Mouse (Mus musculus) neural tube, embryonic 13.5 days (tissue): Measurements from ENCODE around the gene Shq1. TPM values are rescaled to one million over a fixed set of nuclear protein-coding genes. Genes with fewer than 3 reads are reported as not detected.
A peak's percentile ranks its signal among the peaks of the same experiment; 100 is the strongest.

Source experiments
- ATAC-seq: fragments of 200-750 bp; cut with Nextera tagmentation; 2 replicates; pipeline ENCODE4 v1.8.0; 2017; ENCODE audit warnings: low read depth, mild to moderate bottlenecking, moderate TSS enrichment, moderate library complexity
- H3K27ac ChIP-seq: fragments of 300-500 bp; sonication (generic); replicated peaks from 2 replicates; pipeline ENCODE4 v1.5.1; 2015; ENCODE audit warnings: moderate library complexity, mild to moderate bottlenecking, inconsistent platforms
- H3K27me3 ChIP-seq: fragments of 300-500 bp; sonication (generic); 2 replicates; pipeline ENCODE4 v1.6.1; 2015; ENCODE audit warnings: mild to moderate bottlenecking, inconsistent platforms
- H3K36me3 ChIP-seq: fragments of 300-500 bp; sonication (generic); 2 replicates; pipeline ENCODE4 v1.6.1; 2015; ENCODE audit warnings: mild to moderate bottlenecking, inconsistent platforms
- H3K4me1 ChIP-seq: fragments of 300-500 bp; sonication (generic); replicated peaks from 2 replicates; pipeline ENCODE4 v1.6.1; 2015; ENCODE audit warnings: inconsistent platforms
- H3K4me2 ChIP-seq: fragments of 300-500 bp; sonication (generic); 2 replicates; pipeline ENCODE4 v1.6.1; 2015; ENCODE audit warnings: inconsistent platforms, mild to moderate bottlenecking, moderate library complexity
- H3K4me3 ChIP-seq: fragments of 300-500 bp; sonication (generic); 2 replicates; pipeline ENCODE4 v1.5.1; 2015; ENCODE audit warnings: mild to moderate bottlenecking, inconsistent platforms
- H3K9ac ChIP-seq: fragments of 300-500 bp; sonication (generic); 2 replicates; pipeline ENCODE4 v1.6.1; 2015; ENCODE audit warnings: moderate library complexity, mild to moderate bottlenecking, inconsistent platforms
- H3K9me3 ChIP-seq: fragments of 300-500 bp; sonication (generic); 2 replicates; pipeline ENCODE4 v1.6.1; 2016; ENCODE audit warnings: inconsistent platforms
- WGBS: fragments of 180-500 bp; shearing (Covaris S2); methylation state at CpG from one replicate; pipeline ENCODE4 v1.1.7; 2015; 5-methylcytosine and 5-hydroxymethylcytosine counted together
- polyA plus RNA-seq: library from polyadenylated mRNA; unstranded; fragments of >200 nt; fragmentation: Nextera tagmentation; extraction: Ambion mirVana; gene quantifications from 2 replicates; pipeline ENCODE4 v1.2.1, GENCODE M21; 2015

The Shq1 gene
- polyA plus RNA-seq, 1 experiment from 2014 or later, result 9.8 TPM

DNA sequence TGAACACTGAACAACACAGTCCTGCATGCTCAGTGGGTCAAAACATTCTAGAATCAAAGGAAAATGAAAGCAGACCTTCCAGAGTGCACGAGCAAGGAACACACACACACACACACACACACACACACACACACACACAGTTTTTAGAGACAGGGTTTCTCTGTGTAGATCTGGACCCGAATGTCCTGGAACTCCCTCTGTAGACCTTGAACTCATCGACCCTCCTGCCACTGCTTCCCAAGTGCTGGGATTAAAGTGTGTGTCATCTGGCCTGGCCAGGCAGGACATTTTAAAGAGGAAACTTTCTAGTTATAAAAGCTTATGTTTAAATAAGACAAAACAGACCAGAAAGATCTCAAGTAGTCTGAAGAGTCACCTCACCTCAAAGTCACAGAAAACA lies 82.1 kb downstream of the Shq1 start:
- H3K27me3 ChIP-seq, result no peaks in the 10 kb centered on the region
- 88% methylated on average over 3 of the region's 3 CpGs for WGBS
- no peak for ATAC-seq
- H3K9ac ChIP-seq, result no peak overlapping the region
- no peak overlapping the region for H3K27ac ChIP-seq
- H3K4me2 ChIP-seq, result no peak overlapping the region
- no peak overlapping the region for H3K4me3 ChIP-seq
- H3K36me3 ChIP-seq, result no peaks in the 10 kb centered on the region
- no peaks in the 10 kb centered on the region for H3K9me3 ChIP-seq
- peaks cover 10% of the 10 kb centered on the region for H3K4me1 ChIP-seq

DNA sequence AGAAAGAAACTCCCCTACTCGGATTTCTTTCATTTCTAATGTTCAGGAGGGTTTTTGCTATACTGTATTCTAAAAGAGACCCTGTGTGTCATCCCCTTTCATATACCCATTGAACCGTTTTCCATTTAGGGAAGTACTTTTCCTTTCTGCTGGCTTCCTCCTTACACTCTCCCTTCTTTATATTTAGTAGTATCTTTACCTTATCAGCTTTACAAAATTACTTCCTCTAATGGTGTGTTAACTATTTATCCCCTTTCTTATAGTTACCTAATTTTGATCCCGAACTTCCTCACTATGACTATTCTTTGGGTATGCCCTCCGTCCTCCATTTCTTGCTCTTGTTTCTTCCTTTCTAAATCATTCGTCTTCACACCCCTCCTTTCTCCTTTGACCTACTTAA lies 84.2 kb downstream of the Shq1 start:
- peaks cover 7% of the 10 kb centered on the region for H3K4me1 ChIP-seq
- WGBS, result 94% methylated on average over 5 of the region's 5 CpGs
- no peaks in the 10 kb centered on the region for H3K36me3 ChIP-seq
- ATAC-seq, result no peak
- no peak overlapping the region for H3K9ac ChIP-seq
- no peaks in the 10 kb centered on the region for H3K27me3 ChIP-seq
- H3K4me3 ChIP-seq, result no peak overlapping the region
- no peaks in the 10 kb centered on the region for H3K9me3 ChIP-seq
- no peak overlapping the region for H3K4me2 ChIP-seq
- no peak overlapping the region for H3K27ac ChIP-seq

DNA sequence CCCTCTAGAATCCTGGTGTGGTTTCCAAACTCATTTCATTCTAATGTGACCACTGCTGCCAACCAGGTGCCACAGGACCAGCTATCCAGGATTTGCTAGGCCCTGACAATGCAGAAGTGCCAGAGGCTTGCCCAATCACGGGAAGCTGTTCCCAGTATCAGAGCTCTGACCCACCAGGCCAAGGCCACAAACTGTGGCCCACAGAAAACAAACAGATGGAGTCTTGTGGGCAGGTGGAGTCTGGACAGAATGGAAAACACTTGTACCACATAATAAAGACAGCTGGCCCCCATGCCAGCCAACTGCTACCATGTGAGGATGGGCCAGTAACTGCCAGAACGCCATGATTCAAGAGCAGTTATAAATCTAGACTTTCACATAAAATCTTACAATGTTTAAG lies 89.0 kb downstream of the Shq1 start:
- no peaks in the 10 kb centered on the region for H3K27me3 ChIP-seq
- no peak overlapping the region for H3K4me3 ChIP-seq
- 65% methylated on average over 2 of the region's 2 CpGs for WGBS
- H3K4me1 ChIP-seq, result peaks cover 13% of the 10 kb centered on the region
- H3K36me3 ChIP-seq, result no peaks in the 10 kb centered on the region
- no peak overlapping the region for H3K4me2 ChIP-seq
- ATAC-seq, result no peak
- H3K9me3 ChIP-seq, result no peaks in the 10 kb centered on the region
- no peak overlapping the region for H3K9ac ChIP-seq
- no peak overlapping the region for H3K27ac ChIP-seq

DNA sequence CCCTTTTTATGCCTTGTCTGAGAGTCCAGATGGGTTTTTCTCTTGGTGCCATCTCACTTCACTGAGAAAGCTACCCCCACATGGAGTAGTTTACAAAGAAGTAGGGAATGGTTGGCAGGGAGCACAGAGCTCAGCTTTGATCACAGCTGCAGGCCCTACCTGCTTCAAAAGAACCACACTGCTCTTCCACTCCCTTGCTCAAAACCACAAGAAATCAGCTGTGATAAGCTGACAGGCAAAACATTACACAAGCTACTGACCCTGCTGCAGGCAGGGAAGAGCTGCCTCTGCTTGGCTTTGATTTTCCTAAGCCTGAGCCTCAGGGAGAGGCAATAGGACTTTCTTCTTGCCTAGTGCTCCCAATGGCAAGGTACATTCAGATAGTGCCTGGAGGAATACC lies 89.9 kb downstream of the Shq1 start:
- H3K36me3 ChIP-seq, result no peaks in the 10 kb centered on the region
- no peak overlapping the region for H3K4me2 ChIP-seq
- peaks cover 13% of the 10 kb centered on the region for H3K4me1 ChIP-seq
- no peaks in the 10 kb centered on the region for H3K9me3 ChIP-seq
- no peaks in the 10 kb centered on the region for H3K27me3 ChIP-seq
- no peak overlapping the region for H3K9ac ChIP-seq
- no peak overlapping the region for H3K27ac ChIP-seq
- no peak for ATAC-seq
- H3K4me3 ChIP-seq, result no peak overlapping the region

DNA sequence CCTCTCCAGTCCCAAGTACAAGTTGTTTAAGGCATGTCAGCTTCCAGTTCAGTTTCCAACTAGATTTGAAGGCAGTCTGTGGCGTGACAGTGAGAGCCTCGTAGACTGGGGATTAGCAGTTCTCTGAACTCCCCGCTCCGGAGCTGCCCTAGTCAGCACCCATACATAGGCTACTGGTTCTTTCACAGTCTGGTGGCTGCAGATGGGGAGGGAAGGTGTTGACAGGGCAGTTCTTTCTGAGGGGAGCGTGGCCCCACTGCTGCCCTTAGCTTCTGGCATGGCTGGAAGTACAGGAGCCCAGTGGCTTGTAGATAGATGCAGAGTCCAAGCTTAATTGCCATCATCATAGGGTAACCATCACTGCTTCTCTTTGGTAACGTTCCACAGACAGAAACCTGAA lies 93.4 kb downstream of the Shq1 start:
- Histone ChIP-seq H3K27ac (no peak overlapping the region), H3K4me3 (no peak overlapping the region), H3K9ac (no peak overlapping the region), H3K27me3 (no peaks in the 10 kb centered on the region), H3K9me3 (no peaks in the 10 kb centered on the region), H3K4me1 (peaks cover 13% of the 10 kb centered on the region), H3K4me2 (no peak overlapping the region), H3K36me3 (peaks cover 5% of the 10 kb centered on the region; the same call in 1 of the 2 replicates)
- WGBS, result 94% methylated on average over 6 of the region's 6 CpGs
- ATAC-seq, result no peak

DNA sequence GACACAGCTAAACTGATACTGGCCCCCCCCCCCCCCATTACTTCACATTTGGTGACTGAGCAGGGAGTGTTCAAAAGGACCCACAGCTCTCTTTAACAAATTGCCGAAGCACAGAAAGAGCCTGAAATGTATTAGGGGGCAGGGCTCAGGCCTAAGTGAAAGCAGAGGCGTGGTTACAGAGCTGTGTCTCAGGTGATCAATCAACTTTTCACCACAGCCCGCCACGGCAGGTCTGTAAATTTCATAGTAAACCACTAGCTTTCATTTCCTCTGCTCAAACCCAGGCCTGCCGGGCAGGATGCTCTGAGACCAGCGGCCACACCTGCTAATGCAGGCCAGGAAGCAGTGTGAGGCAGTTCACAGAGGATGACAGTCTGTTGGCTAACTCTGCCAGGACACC lies 94.8 kb downstream of the Shq1 start:
- H3K4me3 ChIP-seq, result no peak overlapping the region
- no peak overlapping the region for H3K4me2 ChIP-seq
- 25% methylated on average over 6 of the region's 6 CpGs for WGBS
- H3K4me1 ChIP-seq, result 0 out of 2 replicates have a peak, but pooled peaks cover under 1% of the 10 kb centered on the region
- peaks cover 5% of the 10 kb centered on the region; the same call in 1 of the 2 replicates for H3K36me3 ChIP-seq
- ATAC-seq, result no peak
- H3K27me3 ChIP-seq, result no peaks in the 10 kb centered on the region
- H3K9ac ChIP-seq, result no peak overlapping the region
- no peak overlapping the region for H3K27ac ChIP-seq
- no peaks in the 10 kb centered on the region for H3K9me3 ChIP-seq

DNA sequence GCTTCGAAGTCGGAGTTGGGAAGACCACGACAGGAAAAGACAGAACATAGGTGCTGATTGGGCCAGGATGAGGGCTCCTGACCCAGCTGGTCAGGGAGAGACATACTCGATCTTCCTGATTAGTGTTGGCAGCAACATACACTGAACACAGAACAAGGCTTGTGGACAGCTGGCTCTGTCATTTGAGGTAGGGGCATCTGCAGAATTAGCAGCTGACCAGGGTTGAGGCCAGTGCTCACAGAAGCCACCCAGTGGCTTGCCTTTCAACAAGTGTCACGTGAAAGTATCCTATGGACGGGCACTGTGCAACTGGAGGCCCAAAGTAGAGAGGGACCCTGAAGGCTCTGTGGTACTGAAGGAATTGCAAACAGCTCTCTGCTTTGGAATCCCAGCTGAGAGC lies 104.2 kb downstream of the Shq1 start:
- 71% methylated on average over 6 of the region's 6 CpGs for WGBS

DNA sequence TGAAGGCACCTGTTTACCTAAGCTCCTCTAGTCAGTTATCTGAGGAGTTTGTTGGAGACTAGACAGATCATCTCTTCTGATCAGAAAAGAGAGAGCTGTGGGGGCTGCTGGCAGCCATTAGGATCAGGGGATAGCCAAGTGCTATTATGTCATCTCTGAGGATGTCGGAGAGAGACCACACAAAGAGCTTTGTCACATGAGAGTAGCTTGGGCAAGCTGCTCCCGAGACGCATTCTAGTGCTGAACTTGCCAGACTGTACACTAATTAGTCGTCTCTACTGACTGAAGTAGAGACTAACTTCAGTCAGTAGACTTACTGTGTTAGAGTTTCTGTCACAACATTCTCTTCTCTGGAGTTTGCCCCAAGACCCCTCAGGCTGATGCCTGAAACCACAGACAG lies 106.4 kb downstream of the Shq1 start:
- Histone ChIP-seq H3K9ac (no peak overlapping the region), H3K4me2 (no peak overlapping the region), H3K36me3 (no peaks in the 10 kb centered on the region), H3K4me1 (peaks cover 42% of the 10 kb centered on the region), H3K27ac (no peak overlapping the region), H3K9me3 (no peaks in the 10 kb centered on the region), H3K4me3 (no peak overlapping the region), H3K27me3 (peaks cover 43% of the 10 kb centered on the region)
- 22% methylated on average over 4 of the region's 4 CpGs for WGBS
- no peak for ATAC-seq

More for the DNA sequence above, 104.2 kb downstream of the Shq1 start:
- Histone ChIP-seq H3K4me3 (no peak overlapping the region), H3K27me3 (peaks cover 23% of the 10 kb centered on the region), H3K9ac (no peak overlapping the region), H3K4me2 (no peak overlapping the region), H3K4me1 (peaks cover 50% of the 10 kb centered on the region), H3K36me3 (no peaks in the 10 kb centered on the region), H3K27ac (no peak overlapping the region), H3K9me3 (no peaks in the 10 kb centered on the region)
- ATAC-seq, result no peak

DNA sequence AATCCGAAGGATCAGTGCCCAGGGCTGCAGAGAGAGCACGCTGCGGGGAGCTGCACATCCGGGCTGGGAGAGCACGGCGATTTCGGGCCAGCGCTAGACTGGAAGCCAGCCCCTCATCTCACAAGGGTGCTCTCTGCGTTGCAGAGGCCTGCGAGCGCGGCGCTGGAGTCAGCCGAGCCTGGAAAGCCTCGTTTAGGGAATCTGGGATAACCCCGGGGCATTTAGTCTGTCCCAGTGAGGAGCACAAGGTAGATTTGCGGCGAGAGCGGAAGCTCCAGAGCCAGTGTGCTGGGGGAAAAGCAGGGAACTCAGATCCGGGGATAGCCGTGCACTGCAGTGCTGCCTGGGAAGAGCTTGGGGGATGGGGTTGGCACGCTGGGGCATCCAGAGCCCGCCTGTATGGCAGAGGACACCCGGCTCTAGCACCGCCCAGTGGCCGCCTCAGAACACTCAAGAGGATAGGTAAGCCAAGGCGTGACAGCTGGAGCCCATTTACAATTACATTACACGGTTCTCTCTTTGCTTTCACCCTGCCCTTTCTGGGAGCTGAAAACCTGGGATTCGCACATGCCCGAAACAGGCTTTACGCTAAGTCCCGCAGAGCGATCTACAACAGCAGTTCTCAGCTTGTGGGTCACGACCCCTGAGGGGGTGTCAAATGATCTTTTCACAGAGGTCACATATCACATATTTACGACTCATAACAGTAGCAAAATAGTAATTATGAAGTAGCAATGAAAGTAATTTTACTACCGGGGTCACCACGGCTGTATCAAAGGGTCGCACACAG lies 107.2 kb downstream of the Shq1 start:
- Histone ChIP-seq H3K27me3 (peaks cover 43% of the 10 kb centered on the region), H3K9me3 (no peaks in the 10 kb centered on the region), H3K4me3 (peak overlapping the region; percentile 49), H3K36me3 (no peaks in the 10 kb centered on the region), H3K4me2 (peak overlapping the region; percentile 99), H3K4me1 (peaks cover 37% of the 10 kb centered on the region), H3K27ac (peak overlapping the region; percentile 91), H3K9ac (peak overlapping the region; percentile 77)
- peak; percentile 93 for ATAC-seq
- 4% methylated on average over 38 of the region's 38 CpGs for WGBS

DNA sequence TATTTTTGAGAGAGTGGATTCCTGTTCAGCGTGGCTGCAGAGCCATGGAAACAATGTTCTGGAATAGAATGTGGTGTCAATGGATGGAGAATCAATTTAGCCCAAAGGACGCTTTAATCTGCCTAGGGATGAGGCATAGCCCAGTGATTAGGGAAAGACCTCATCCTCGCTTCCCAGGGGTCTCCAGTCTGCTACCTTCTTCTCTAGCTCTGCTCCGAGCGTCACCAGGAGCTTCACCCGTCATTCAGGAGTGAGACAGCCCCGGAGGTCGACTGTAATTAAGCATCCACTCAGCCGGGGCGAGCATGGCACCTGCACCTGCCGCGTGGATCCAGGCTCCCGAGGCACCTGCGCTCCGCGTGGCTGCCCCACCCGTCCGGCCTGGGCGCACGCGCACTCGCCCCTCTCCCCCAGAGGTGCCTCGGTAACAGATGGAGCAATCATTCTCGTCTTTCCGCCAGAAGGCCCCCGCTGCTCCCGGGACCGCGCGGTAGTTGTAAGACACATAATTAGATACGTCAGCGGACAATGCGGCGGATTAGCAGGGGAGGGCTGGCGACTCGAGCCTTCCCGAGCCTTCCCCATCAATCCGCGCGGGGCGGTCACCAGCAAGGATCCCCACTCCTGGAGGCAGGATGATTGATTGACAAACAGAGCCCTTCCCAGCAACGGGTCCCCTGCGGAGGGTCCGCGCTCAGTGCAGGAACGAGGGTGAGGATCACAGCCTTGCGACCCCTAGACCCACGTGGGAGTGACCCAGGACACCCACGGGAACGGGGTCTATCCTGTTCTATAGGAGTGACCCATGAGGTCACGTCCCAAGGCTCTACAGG lies 108.0 kb downstream of the Shq1 start:
- peak overlapping the region; percentile 49 for H3K4me3 ChIP-seq
- H3K36me3 ChIP-seq, result no peaks in the 10 kb centered on the region
- H3K4me2 ChIP-seq, result peak overlapping the region; percentile 99
- peak overlapping the region; percentile 91 for H3K27ac ChIP-seq
- H3K9me3 ChIP-seq, result no peaks in the 10 kb centered on the region
- peaks cover 36% of the 10 kb centered on the region for H3K4me1 ChIP-seq
- WGBS, result under 1% methylated on average over 51 of the region's 51 CpGs
- peak; percentile 76 for ATAC-seq
- peaks cover 43% of the 10 kb centered on the region for H3K27me3 ChIP-seq
- peak overlapping the region; percentile 77 for H3K9ac ChIP-seq

DNA sequence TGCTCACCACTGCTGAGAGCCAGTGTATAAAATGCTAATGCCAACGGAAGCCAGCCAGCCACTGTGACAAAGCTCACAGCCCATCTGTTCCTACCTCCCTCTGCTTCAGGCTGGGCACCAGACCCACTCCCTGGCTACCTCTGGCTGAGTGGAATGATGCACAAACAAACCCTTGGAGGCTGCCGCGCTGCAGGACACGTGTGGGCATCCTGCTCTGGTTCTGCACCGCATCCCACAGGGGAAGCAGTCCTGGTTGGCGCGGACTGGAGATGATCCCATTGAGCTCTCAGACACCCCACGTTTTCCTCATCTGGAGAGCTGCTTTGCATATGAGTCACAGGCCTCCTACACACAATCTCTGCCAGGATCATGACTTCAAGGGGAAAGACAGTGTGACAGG lies 112.9 kb downstream of the Shq1 start:
- Histone ChIP-seq H3K27me3 (peaks cover 41% of the 10 kb centered on the region), H3K4me2 (no peak overlapping the region), H3K4me3 (no peak overlapping the region), H3K4me1 (peaks cover 18% of the 10 kb centered on the region), H3K9ac (no peak overlapping the region), H3K9me3 (no peaks in the 10 kb centered on the region), H3K27ac (no peak overlapping the region), H3K36me3 (no peaks in the 10 kb centered on the region)
- 32% methylated on average over 8 of the region's 8 CpGs for WGBS
- peak; percentile 24; the same call in 1 of the 2 replicates for ATAC-seq
